ENCODE assay signal across 36 mouse cellular contexts in the genomic region with DNA sequence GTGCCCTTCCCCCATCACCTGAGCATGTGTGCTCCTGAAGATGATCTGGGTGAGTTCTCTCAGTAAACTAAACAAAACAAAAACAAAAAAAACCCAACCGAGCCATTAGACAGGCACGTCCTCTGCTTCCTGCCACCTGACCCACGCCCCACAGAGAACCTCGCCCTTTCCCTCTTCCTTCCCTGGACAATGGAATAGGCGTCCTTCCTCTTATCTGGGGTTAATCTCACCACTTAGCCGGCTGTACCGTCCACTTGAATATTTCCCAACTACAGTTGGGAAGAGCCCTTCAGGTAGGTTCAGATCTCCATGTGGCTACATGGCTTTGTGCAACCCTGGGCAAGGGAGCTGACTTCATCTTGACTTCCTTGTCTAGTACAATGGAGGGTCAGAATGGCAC. TPM values are rescaled to one million over a fixed set of nuclear protein-coding genes. Genes with fewer than 3 reads are reported as not detected.
DNase-seq lines count a peak whose midpoint lies in the region; ATAC-seq and TF ChIP-seq lines count a peak whose summit lies in the region.
"Had no signal": no experiment of that assay in that cellular context is flagged by ENCODE, and none has a peak within 500 bp of the region (broad histone marks: within the 10 kb centered on the region; RNA-seq: fewer than 3 reads in every experiment).

No protein-coding gene starts in this region.

- peak; percentile 82 for TF ChIP-seq EP300 in lung, postnatal 0 days (IDR thresholded peaks at IDR 0.05)

- H3K9me3 ChIP-seq in heart, embryonic 12.5 days (replicated peaks): no peaks in the 10 kb centered on the region
- no peaks in the 10 kb centered on the region for H3K9me3 ChIP-seq in lung, postnatal 0 days (ENCODE audit: low read length)
- H3K9me3 ChIP-seq: embryonic facial prominence, embryonic 13.5 days; forebrain, embryonic 12.5 days; hindbrain, embryonic 15.5 days; limb, embryonic 12.5 days; megakaryocyte, embryonic 14.5 days; midbrain, embryonic 13.5 days had no signal

- TF ChIP-seq CTCF in lung, postnatal 0 days (IDR thresholded peaks at IDR 0.05): no peak

- H3K4me2 ChIP-seq in heart, embryonic 12.5 days: no peak overlapping the region
- H3K4me2 ChIP-seq in lung, postnatal 0 days (replicated peaks; ENCODE audit: low read depth, low read length): no peak overlapping the region
- H3K4me2 ChIP-seq: embryonic facial prominence, embryonic 13.5 days; forebrain, embryonic 12.5 days; hindbrain, embryonic 15.5 days; limb, embryonic 12.5 days; liver, embryonic 11.5 days; midbrain, embryonic 13.5 days had no signal

- no peaks in the 10 kb centered on the region for H3K4me1 ChIP-seq in heart, embryonic 12.5 days (replicated peaks)
- H3K4me1 ChIP-seq in brown adipose tissue, adult 24 weeks (ENCODE audit: control insufficient read depth, insufficient read depth, insufficient read length, low read length): no peaks in the 10 kb centered on the region; the same call in 1 of the 2 replicates
- peaks cover 7% of the 10 kb centered on the region; the same call in 1 of the 2 replicates for H3K4me1 ChIP-seq in lung, postnatal 0 days (ENCODE audit: insufficient read depth, low read depth, low read length)
- H3K4me1 ChIP-seq: embryonic facial prominence, embryonic 13.5 days; forebrain, embryonic 12.5 days; hindbrain, embryonic 15.5 days; limb, embryonic 12.5 days; midbrain, embryonic 13.5 days had no signal

- no peaks in the 10 kb centered on the region for H3K36me3 ChIP-seq in heart, embryonic 12.5 days
- no peaks in the 10 kb centered on the region for H3K36me3 ChIP-seq in lung, postnatal 0 days (ENCODE audit: insufficient read depth, low read length)
- H3K36me3 ChIP-seq: embryonic facial prominence, embryonic 13.5 days; forebrain, embryonic 12.5 days; hindbrain, embryonic 15.5 days; limb, embryonic 12.5 days; midbrain, embryonic 13.5 days had no signal

- no peak overlapping the region for H3K27ac ChIP-seq in heart, embryonic 12.5 days (ENCODE audit: poor library complexity, severe bottlenecking)
- peak overlapping the region; percentile 82 for H3K27ac ChIP-seq in brown adipose tissue, adult 24 weeks (replicated peaks; ENCODE audit: low read depth, low read length)
- H3K27ac ChIP-seq in lung, postnatal 0 days (ENCODE audit: low read length): peak overlapping the region; percentile 51
- H3K27ac ChIP-seq: embryonic facial prominence, embryonic 13.5 days; forebrain, embryonic 12.5 days; hindbrain, embryonic 15.5 days; limb, embryonic 12.5 days; midbrain, embryonic 13.5 days; stomach, postnatal 0 days had no signal

- peak; percentile 18 to 47 for DNase-seq in heart, adult 9 months (ENCODE audit: low spot score in 2 of 2)
- peak; percentile 76 for DNase-seq in lung, postnatal 0 days (ENCODE audit: low spot score)
- DNase-seq in embryo, embryonic 10.5 days (ENCODE audit: low spot score): no peak
- DNase-seq: adrenal gland, adult 2 months; cerebellum, adult 18-20 months; cerebellum, postnatal 25 days; embryo, embryonic 11 days; heart, postnatal 4 days; kidney, adult 9 months; kidney, postnatal 14 days; liver, postnatal 0 days; right cerebral cortex, postnatal 14 days had no signal

- no peak overlapping the region for H3K9ac ChIP-seq in heart, embryonic 12.5 days
- H3K9ac ChIP-seq in lung, postnatal 0 days (replicated peaks; ENCODE audit: low read depth): no peak overlapping the region
- H3K9ac ChIP-seq: embryonic facial prominence, embryonic 13.5 days; forebrain, embryonic 12.5 days; hindbrain, embryonic 15.5 days; limb, embryonic 12.5 days; liver, postnatal 0 days; midbrain, embryonic 13.5 days had no signal

- ATAC-seq in heart, embryonic 12.5 days (ENCODE audit: insufficient number of reproducible peaks, low FRiP score): no peak
- ATAC-seq in lung, postnatal 0 days: peak; percentile 85
- ATAC-seq in megakaryocyte, adult 5-6 weeks (ENCODE audit: poor library complexity, severe bottlenecking): peak; percentile 25; the same call in 1 of the 2 replicates
- no peak for ATAC-seq in cerebellum, adult (ENCODE audit: insufficient number of reproducible peaks, low FRiP score, low TSS enrichment)
- ATAC-seq: intestine, embryonic 16.5 days; liver, postnatal 0 days; midbrain, embryonic 13.5 days had no signal

- no peaks in the 10 kb centered on the region for H3K27me3 ChIP-seq in heart, embryonic 12.5 days (replicated peaks)
- no peaks in the 10 kb centered on the region for H3K27me3 ChIP-seq in lung, postnatal 0 days (replicated peaks; ENCODE audit: insufficient read depth, low read length)
- H3K27me3 ChIP-seq: embryonic facial prominence, embryonic 13.5 days; forebrain, embryonic 12.5 days; hindbrain, embryonic 15.5 days; limb, embryonic 12.5 days; midbrain, embryonic 13.5 days had no signal

- 52% methylated on average over 7 of the region's 7 CpGs for WGBS in heart, embryonic 12.5 days
- 29% methylated on average over 7 of the region's 7 CpGs for WGBS in lung, postnatal 0 days

- H3K4me3 ChIP-seq in heart, embryonic 12.5 days: no peak overlapping the region
- peak overlapping the region; percentile 45; the same call in 1 of the 2 replicates for H3K4me3 ChIP-seq in brown adipose tissue, adult 24 weeks (ENCODE audit: insufficient read depth, low read depth, low read length)
- no peak overlapping the region for H3K4me3 ChIP-seq in lung, postnatal 0 days (ENCODE audit: low read depth, low read length)
- H3K4me3 ChIP-seq: embryonic facial prominence, embryonic 13.5 days; erythroblast, embryonic 14.5 days; forebrain, embryonic 12.5 days; hindbrain, embryonic 15.5 days; limb, embryonic 12.5 days; megakaryocyte, embryonic 14.5 days; midbrain, embryonic 13.5 days had no signal

RNA-seq across cellular contexts. Expression of gene Klk14, which starts 5.1 kb away (rescaled TPM):
- not detected in 2 replicates for polyA plus RNA-seq in heart, embryonic 12.5 days (2016; fragmentation: Nextera tagmentation; extraction: Ambion mirVana)
- polyA plus RNA-seq in brown adipose tissue, adult 24 weeks (2012; ENCODE audit: insufficient read depth, insufficient read length, missing spikeins): not detected in 2 replicates
- polyA plus RNA-seq in lung, postnatal 0 days (2015; fragmentation: Nextera tagmentation; extraction: Ambion mirVana): 0.31 and 0.39 TPM in 2 replicates
- not detected in 2 replicates for total RNA-seq in megakaryocyte, adult 5-6 weeks (2015)
- total RNA-seq in megakaryocyte, adult 5-6 weeks (2017): not detected in 2 replicates
- total RNA-seq: adrenal gland, adult 2 months; gastrocnemius, adult 18-20 months; heart, postnatal 4 days; layer of hippocampus, adult 18-20 months; layer of hippocampus, postnatal 25 days; left cerebral cortex, postnatal 14 days; monocyte, adult 5-6 weeks; neutrophil, adult 5-6 weeks had no signal
- polyA plus RNA-seq: adrenal gland, adult 2 months; C2C12; embryonic facial prominence, embryonic 13.5 days; forebrain, embryonic 12.5 days; gonadal fat pad, adult 2 months; hindbrain, embryonic 15.5 days; limb, embryonic 12.5 days; liver, embryonic 11.5 days; liver, postnatal 0 days; midbrain, embryonic 13.5 days had no signal

RNA-seq across cellular contexts. Expression of gene Ctu1, which starts 13.3 kb away (rescaled TPM):
- 7.0 TPM in 2 replicates for polyA plus RNA-seq in heart, embryonic 12.5 days (2016; fragmentation: Nextera tagmentation; extraction: Ambion mirVana)
- 1.7 and 2.5 TPM in 2 replicates for polyA plus RNA-seq in brown adipose tissue, adult 24 weeks (2012; ENCODE audit: insufficient read depth, insufficient read length, missing spikeins)
- polyA plus RNA-seq in lung, postnatal 0 days (2015; fragmentation: Nextera tagmentation; extraction: Ambion mirVana): 8.5 and 9.0 TPM in 2 replicates
- total RNA-seq in megakaryocyte, adult 5-6 weeks (2015): 4.7 and 5.3 TPM in 2 replicates
- total RNA-seq in megakaryocyte, adult 5-6 weeks (2017): 3.7 and 3.9 TPM in 2 replicates

RNA-seq across cellular contexts. Expression of gene Siglece, which starts 25.1 kb away (rescaled TPM):
- polyA plus RNA-seq in heart, embryonic 12.5 days (2016; fragmentation: Nextera tagmentation; extraction: Ambion mirVana): 0.19 and 0.27 TPM in 2 replicates
- 1.3 and 2.7 TPM in 2 replicates for polyA plus RNA-seq in brown adipose tissue, adult 24 weeks (2012; ENCODE audit: insufficient read depth, insufficient read length, missing spikeins)
- 3.2 and 4.0 TPM in 2 replicates for polyA plus RNA-seq in lung, postnatal 0 days (2015; fragmentation: Nextera tagmentation; extraction: Ambion mirVana)
- 41.6 and 46.2 TPM in 2 replicates for total RNA-seq in megakaryocyte, adult 5-6 weeks (2015)
- 22.1 and 29.7 TPM in 2 replicates for total RNA-seq in megakaryocyte, adult 5-6 weeks (2017)
- polyA plus RNA-seq: C2C12; erythroblast, embryonic 14.5 days had no signal

RNA-seq across cellular contexts. Expression of gene Klk13, which starts 27.3 kb away (rescaled TPM):
- polyA plus RNA-seq in heart, embryonic 12.5 days (2016; fragmentation: Nextera tagmentation; extraction: Ambion mirVana): 0.13 and 0.24 TPM in 2 replicates
- polyA plus RNA-seq in brown adipose tissue, adult 24 weeks (2012; ENCODE audit: insufficient read depth, insufficient read length, missing spikeins): not detected in 2 replicates
- 4.8 and 6.3 TPM in 2 replicates for polyA plus RNA-seq in lung, postnatal 0 days (2015; fragmentation: Nextera tagmentation; extraction: Ambion mirVana)
- total RNA-seq in megakaryocyte, adult 5-6 weeks (2015): not detected in 2 replicates
- total RNA-seq in megakaryocyte, adult 5-6 weeks (2017): not detected in 2 replicates
- total RNA-seq: adrenal gland, adult 2 months; adrenal gland, postnatal 4 days; heart, postnatal 4 days; layer of hippocampus, adult 18-20 months; layer of hippocampus, postnatal 25 days; left cerebral cortex, postnatal 14 days; monocyte, adult 5-6 weeks; neutrophil, adult 5-6 weeks had no signal
- polyA plus RNA-seq: C2C12; erythroblast, embryonic 14.5 days; forebrain, embryonic 12.5 days; liver, postnatal 0 days; midbrain, embryonic 13.5 days had no signal

RNA-seq across cellular contexts. Expression of gene Ceacam18, which starts 50.6 kb away (rescaled TPM):
- polyA plus RNA-seq in heart, embryonic 12.5 days (2016; fragmentation: Nextera tagmentation; extraction: Ambion mirVana): not detected in 2 replicates
- not detected in 2 replicates for polyA plus RNA-seq in brown adipose tissue, adult 24 weeks (2012; ENCODE audit: insufficient read depth, insufficient read length, missing spikeins)
- polyA plus RNA-seq in lung, postnatal 0 days (2015; fragmentation: Nextera tagmentation; extraction: Ambion mirVana): 0.07 and 0.08 TPM in 2 replicates
- total RNA-seq in megakaryocyte, adult 5-6 weeks (2015): not detected in 2 replicates
- total RNA-seq in megakaryocyte, adult 5-6 weeks (2017): not detected in 2 replicates
- total RNA-seq: adrenal gland, adult 2 months; gastrocnemius, adult 18-20 months; heart, postnatal 4 days; monocyte, adult 5-6 weeks had no signal
- polyA plus RNA-seq: adrenal gland, adult 2 months; C2C12; embryonic facial prominence, embryonic 13.5 days; erythroblast, embryonic 14.5 days; forebrain, embryonic 12.5 days; gonadal fat pad, adult 2 months; limb, embryonic 12.5 days; liver, embryonic 11.5 days; midbrain, embryonic 13.5 days; urinary bladder, adult 2 months had no signal

Comparison
In these comparisons a context has a peak if more than half of its experiments do, and no peak if none do; other contexts are left out.
1. ATAC-seq: peak in lung, postnatal 0 days (single experiment) and megakaryocyte, adult 5-6 weeks (single experiment); none in heart, embryonic 12.5 days (single experiment) and cerebellum, adult (single experiment).